Mouse (Mus musculus): ENCODE measurements around the gene 9830107B12Rik. TPM values are rescaled to one million over a fixed set of nuclear protein-coding genes. Genes with fewer than 3 reads are reported as not detected.

Gene 9830107B12Rik
- total RNA-seq, 1 experiment, result not detected

GRCm38 (mm10) chr17:48097011-48097742 lies 48.9 kb downstream of the 9830107B12Rik start:
- DNase-seq (ENCODE audit: low read depth, low spot score), result no peak
- Histone ChIP-seq H3K9ac (ENCODE audit: insufficient read depth, low read depth, low read length, poor library complexity, severe bottlenecking) (peak overlapping the region; percentile 30; the same call in 1 of the 2 replicates), H3K9me3 (ENCODE audit: control insufficient read depth, insufficient read depth, low read depth, low read length) (no peaks in the 10 kb centered on the region), H3K36me3 (ENCODE audit: control insufficient read depth, insufficient read depth, low read length, poor library complexity, severe bottlenecking) (no peaks in the 10 kb centered on the region), H3K27ac (ENCODE audit: insufficient read depth, low read depth, low read length, poor library complexity, severe bottlenecking) (no peak overlapping the region), H3K4me3 (ENCODE audit: insufficient read depth in 1 of 2, low read depth in 1 of 2, low read length in 2 of 2, poor library complexity in 1 of 2, severe bottlenecking in 1 of 2) (peak overlapping the region; percentile 53 to 63; a peak in 3 of 4 replicates), H3K4me1 (ENCODE audit: control insufficient read depth in 2 of 2, insufficient read depth in 2 of 2, low read length in 2 of 2, poor library complexity in 1 of 2) (peaks cover 0 to 17% of the 10 kb centered on the region in 2 experiments; a peak in 2 of 4 replicates)
- in situ Hi-C loops (cut with MboI; ENCODE audit: low sequenced_read_pairs in 2 of 2, unreplicated experiment in 2 of 2), result loop anchor here in 1 of 2 experiments (10.0 kb wide), 1 partner anchor 302 kb away; no protein-coding TSS in a partner anchor
- TF ChIP-seq ZNF384 (IDR thresholded peaks at IDR 0.05; ENCODE audit: low read depth, low read length) (no peak), ZC3H11A (IDR thresholded peaks at IDR 0.05; ENCODE audit: borderline replicate concordance, low read depth, low read length) (no peak), MAFK (IDR thresholded peaks at IDR 0.05; ENCODE audit: insufficient read depth, low read depth, low read length) (no peak), HCFC1 (IDR thresholded peaks at IDR 0.05; ENCODE audit: borderline replicate concordance, insufficient read depth, low read length) (no peak), CHD2 (IDR thresholded peaks at IDR 0.05; ENCODE audit: low read depth, low read length) (no peak)

GRCm38 (mm10) chr17:48096321-48096720 lies 49.7 kb downstream of the 9830107B12Rik start:
- DNase-seq (ENCODE audit: low read depth, low spot score), result no peak
- H3K4me3 ChIP-seq (ENCODE audit: insufficient read depth in 1 of 2, low read depth in 1 of 2, low read length in 2 of 2, poor library complexity in 1 of 2, severe bottlenecking in 1 of 2), result peak overlapping the region; percentile 53 to 63

GRCm38 (mm10) chr17:48095718-48096121 lies 50.3 kb downstream of the 9830107B12Rik start:
- Histone ChIP-seq H3K4me1 (ENCODE audit: control insufficient read depth in 2 of 2, insufficient read depth in 2 of 2, low read length in 2 of 2, poor library complexity in 1 of 2) (peaks cover 0 to 17% of the 10 kb centered on the region in 2 experiments; a peak in 2 of 4 replicates), H3K9ac (ENCODE audit: insufficient read depth, low read depth, low read length, poor library complexity, severe bottlenecking) (peak overlapping the region; percentile 7; the same call in 1 of the 2 replicates), H3K27ac (ENCODE audit: insufficient read depth, low read depth, low read length, poor library complexity, severe bottlenecking) (no peak overlapping the region), H3K9me3 (ENCODE audit: control insufficient read depth, insufficient read depth, low read depth, low read length) (no peaks in the 10 kb centered on the region), H3K36me3 (ENCODE audit: control insufficient read depth, insufficient read depth, low read length, poor library complexity, severe bottlenecking) (no peaks in the 10 kb centered on the region), H3K4me3 (ENCODE audit: insufficient read depth in 1 of 2, low read depth in 1 of 2, low read length in 2 of 2, poor library complexity in 1 of 2, severe bottlenecking in 1 of 2) (peak overlapping the region in 1 of 2 experiments; percentile 53; a peak in 1 of 4 replicates)
- TF ChIP-seq HCFC1 (IDR thresholded peaks at IDR 0.05; ENCODE audit: borderline replicate concordance, insufficient read depth, low read length) (no peak), ZC3H11A (IDR thresholded peaks at IDR 0.05; ENCODE audit: borderline replicate concordance, low read depth, low read length) (no peak), ZNF384 (IDR thresholded peaks at IDR 0.05; ENCODE audit: low read depth, low read length) (no peak), MAFK (IDR thresholded peaks at IDR 0.05; ENCODE audit: insufficient read depth, low read depth, low read length) (no peak)
- in situ Hi-C loops (cut with MboI; ENCODE audit: low sequenced_read_pairs in 2 of 2, unreplicated experiment in 2 of 2), result loop anchor here in 1 of 2 experiments (10.0 kb wide), 1 partner anchor 301 kb away; no protein-coding TSS in a partner anchor
- DNase-seq (ENCODE audit: low read depth, low spot score), result no peak

More at GRCm38 (mm10) chr17:48096321-48096720, 49.7 kb downstream of the 9830107B12Rik start:
- Histone ChIP-seq H3K9me3 (ENCODE audit: control insufficient read depth, insufficient read depth, low read depth, low read length) (no peaks in the 10 kb centered on the region), H3K9ac (ENCODE audit: insufficient read depth, low read depth, low read length, poor library complexity, severe bottlenecking) (peak overlapping the region; percentile 30; the same call in 1 of the 2 replicates), H3K4me1 (ENCODE audit: control insufficient read depth in 2 of 2, insufficient read depth in 2 of 2, low read length in 2 of 2, poor library complexity in 1 of 2) (peaks cover 0 to 17% of the 10 kb centered on the region in 2 experiments; a peak in 2 of 4 replicates), H3K27ac (ENCODE audit: insufficient read depth, low read depth, low read length, poor library complexity, severe bottlenecking) (no peak overlapping the region), H3K36me3 (ENCODE audit: control insufficient read depth, insufficient read depth, low read length, poor library complexity, severe bottlenecking) (no peaks in the 10 kb centered on the region)
- in situ Hi-C loops (cut with MboI; ENCODE audit: low sequenced_read_pairs in 2 of 2, unreplicated experiment in 2 of 2), result loop anchor here in 1 of 2 experiments (10.0 kb wide), 1 partner anchor 302 kb away; no protein-coding TSS in a partner anchor
- no peak for TF ChIP-seq MAFK (IDR thresholded peaks at IDR 0.05; ENCODE audit: insufficient read depth, low read depth, low read length)
- no peak for TF ChIP-seq ZNF384 (IDR thresholded peaks at IDR 0.05; ENCODE audit: low read depth, low read length)
- no peak for TF ChIP-seq ZC3H11A (IDR thresholded peaks at IDR 0.05; ENCODE audit: borderline replicate concordance, low read depth, low read length)
- TF ChIP-seq CHD2 (IDR thresholded peaks at IDR 0.05; ENCODE audit: low read depth, low read length), result no peak
- no peak for TF ChIP-seq HCFC1 (IDR thresholded peaks at IDR 0.05; ENCODE audit: borderline replicate concordance, insufficient read depth, low read length)

- in situ Hi-C loops (cut with MboI; ENCODE audit: low sequenced_read_pairs in 2 of 2, unreplicated experiment in 2 of 2), result loop anchor here in 1 of 2 experiments (10.0 kb wide), 1 partner anchor 300 kb away; no protein-coding TSS in a partner anchor
- H3K9me3 ChIP-seq (ENCODE audit: control insufficient read depth, insufficient read depth, low read depth, low read length), result no peaks in the 10 kb centered on the region
- no peaks in the 10 kb centered on the region for H3K36me3 ChIP-seq (ENCODE audit: control insufficient read depth, insufficient read depth, low read length, poor library complexity, severe bottlenecking)
- no peak overlapping the region for H3K4me3 ChIP-seq (ENCODE audit: insufficient read depth in 1 of 2, low read depth in 1 of 2, low read length in 2 of 2, poor library complexity in 1 of 2, severe bottlenecking in 1 of 2)
- TF ChIP-seq ZC3H11A (IDR thresholded peaks at IDR 0.05; ENCODE audit: borderline replicate concordance, low read depth, low read length), result no peak
- no peak for TF ChIP-seq HCFC1 (IDR thresholded peaks at IDR 0.05; ENCODE audit: borderline replicate concordance, insufficient read depth, low read length)
- no peak for TF ChIP-seq MAFK (IDR thresholded peaks at IDR 0.05; ENCODE audit: insufficient read depth, low read depth, low read length)
- TF ChIP-seq ZNF384 (IDR thresholded peaks at IDR 0.05; ENCODE audit: low read depth, low read length), result no peak
- no peak for TF ChIP-seq CHD2 (IDR thresholded peaks at IDR 0.05; ENCODE audit: low read depth, low read length)
- H3K4me1 ChIP-seq (ENCODE audit: control insufficient read depth in 2 of 2, insufficient read depth in 2 of 2, low read length in 2 of 2, poor library complexity in 1 of 2), result peaks cover 0 to 14% of the 10 kb centered on the region in 2 experiments; a peak in 2 of 4 replicates
- no peak overlapping the region for H3K9ac ChIP-seq (ENCODE audit: insufficient read depth, low read depth, low read length, poor library complexity, severe bottlenecking)
- no peak for DNase-seq (ENCODE audit: low read depth, low spot score)
- H3K27ac ChIP-seq (ENCODE audit: insufficient read depth, low read depth, low read length, poor library complexity, severe bottlenecking), result no peak overlapping the region
Observed at GRCm38 (mm10) chr17:48094820-48095680, 51.0 kb downstream of the 9830107B12Rik start.
